Mouse (Mus musculus) duodenum, adult 2 months (tissue): Measurements from ENCODE around the gene Gm5416. TPM values are rescaled to one million over a fixed set of nuclear protein-coding genes. Genes with fewer than 3 reads are reported as not detected.

Source experiments
- polyA plus RNA-seq: library from polyadenylated mRNA; depleted of rRNA; stranded (reverse); fragments of >200 nt; gene quantifications from 2 replicates; pipeline ENCODE4 v1.2.3, GENCODE M21; 2012; ENCODE audit warnings: low replicate concordance; rRNA removed

Gm5416 gene
- not detected in 2 replicates for polyA plus RNA-seq

DNA sequence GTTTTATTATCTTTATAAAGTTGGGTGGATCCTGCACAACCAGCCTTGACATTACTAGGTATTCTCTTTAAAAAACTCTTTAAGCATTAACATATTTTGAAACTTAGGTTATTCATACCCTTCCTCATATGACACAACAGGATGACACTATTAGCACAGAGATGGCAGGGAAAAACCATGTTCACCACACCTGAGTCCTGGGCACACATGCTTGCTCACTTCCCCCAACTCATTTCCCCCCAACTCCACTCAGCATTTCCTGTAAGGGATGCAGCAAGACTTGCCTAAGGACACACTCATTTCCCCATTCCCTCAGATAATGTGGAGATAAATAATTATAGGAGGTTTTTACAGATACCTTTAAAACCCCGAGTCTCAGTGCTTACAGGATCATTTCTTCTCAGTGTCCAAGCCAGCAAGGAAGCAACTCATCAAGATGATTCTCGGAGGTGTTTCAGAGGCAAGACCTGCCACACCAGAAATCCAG is at the start of gene Gm5416:
Gene Gm5416 (plus strand): TSS at position 437 of the 487 bp plus-strand sequence.

DNA sequence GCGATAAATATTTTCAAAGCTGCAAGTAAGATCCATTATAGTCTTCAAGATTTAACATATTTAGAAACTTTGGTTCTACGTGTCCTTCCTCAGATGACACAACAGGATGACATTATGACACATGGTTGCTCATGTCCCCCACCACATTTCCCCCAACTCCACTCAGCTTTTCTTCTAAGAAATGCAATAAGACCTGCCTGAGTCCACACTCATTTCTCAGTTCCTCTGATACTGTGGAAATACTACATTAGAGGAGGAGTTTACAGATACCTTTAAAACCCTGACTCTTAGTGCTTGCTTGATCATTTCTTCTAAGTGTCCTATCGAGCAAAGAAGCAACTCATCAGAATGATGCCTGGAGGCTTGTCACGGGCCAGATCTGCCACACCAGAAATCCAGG is 26.3 kb upstream of the Gm5416 start, which contains the start of gene Gm5483:
Gene Gm5483 (plus strand): TSS at position 301 of the 400 bp plus-strand sequence.

DNA sequence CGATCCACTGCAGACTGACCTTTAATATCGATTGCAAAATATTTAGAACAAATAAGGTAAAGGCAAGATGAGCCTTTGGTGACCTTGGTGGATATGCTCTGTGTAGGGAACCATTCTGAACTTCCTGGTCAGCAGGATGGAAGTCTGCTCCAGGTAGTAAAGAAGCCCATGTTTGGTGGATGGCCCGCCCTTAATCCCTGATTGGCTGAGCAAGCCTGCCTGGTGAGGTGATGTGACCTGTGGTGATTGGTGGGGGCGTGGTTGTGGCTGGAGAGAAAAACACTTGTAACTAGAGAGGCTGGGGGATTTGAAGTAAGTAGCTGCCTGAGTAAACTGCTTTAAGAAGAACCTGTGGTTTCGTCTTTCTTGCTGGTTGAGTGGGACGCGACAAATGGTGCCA is 11.0 kb downstream of the Gm5416 start, which contains the start of gene 2010005H15Rik:
Gene 2010005H15Rik (plus strand): TSS at position 301 of the 400 bp plus-strand sequence.

Other genes starting within 250 kb of the Gm5416 start
- gene Kpna1, start 231.7 kb upstream of the Gm5416 start, polyA plus RNA-seq, result 1.0 and 1.8 TPM in 2 replicates
- gene Wdr5b, start 169.2 kb upstream of the Gm5416 start, polyA plus RNA-seq, result 0.08 and 0.34 TPM in 2 replicates
- gene Fam162a, start 138.8 kb upstream of the Gm5416 start, polyA plus RNA-seq, result 14.7 and 22.8 TPM in 2 replicates
- 3.2 and 6.3 TPM in 2 replicates for gene Ccdc58, start 138.7 kb upstream of the Gm5416 start, polyA plus RNA-seq
- not detected in 2 replicates for gene Csta1, start 79.2 kb upstream of the Gm5416 start, polyA plus RNA-seq
- not detected in 2 replicates for gene Stfa2l1, start 53.6 kb upstream of the Gm5416 start, polyA plus RNA-seq
- not detected in 2 replicates for gene Gm5483, start 26.2 kb upstream of the Gm5416 start, polyA plus RNA-seq
- gene 2010005H15Rik, start 11.1 kb downstream of the Gm5416 start, polyA plus RNA-seq, result 0.26 TPM in 1 of 2 replicates, not detected in the other
- gene Stfa1, start 66.5 kb downstream of the Gm5416 start, polyA plus RNA-seq, result not detected in 2 replicates
- gene BC117090, start 123.9 kb downstream of the Gm5416 start, polyA plus RNA-seq, result not detected in 2 replicates
- gene BC100530, start 157.3 kb downstream of the Gm5416 start, polyA plus RNA-seq, result not detected in 2 replicates
- not detected in 2 replicates for gene Stfa2, start 198.1 kb downstream of the Gm5416 start, polyA plus RNA-seq
- gene Stfa3, start 245.0 kb downstream of the Gm5416 start, polyA plus RNA-seq, result not detected in 2 replicates